Mouse (Mus musculus): Measurements from ENCODE around the gene Lpin1.

Lpin1 gene

GRCm38 (mm10) chr12:16610936-16611335, at the start of gene Lpin1:
Lpin1 (minus strand) TSS chr12:16610966.
- DNase-seq (ENCODE audit: low spot score), result no peak

- DNase-seq (ENCODE audit: low spot score), result no peak
Measured at GRCm38 (mm10) chr12:16656906-16657875, 46.4 kb upstream of the Lpin1 start.

- no peak for DNase-seq (ENCODE audit: low spot score)
Measured at GRCm38 (mm10) chr12:16655604-16656003, 44.8 kb upstream of the Lpin1 start.

- no peak for DNase-seq (ENCODE audit: low spot score)
Measured at GRCm38 (mm10) chr12:16653332-16654093, 42.7 kb upstream of the Lpin1 start, which contains the start of gene Ntsr2. Ntsr2 (plus strand) TSS chr12:16653382.

GRCm38 (mm10) chr12:16649819-16650218, 39.1 kb upstream of the Lpin1 start:
- no peak for DNase-seq (ENCODE audit: low spot score)

- no peak for DNase-seq (ENCODE audit: low spot score)
Measured at GRCm38 (mm10) chr12:16648273-16648672, 37.5 kb upstream of the Lpin1 start.

GRCm38 (mm10) chr12:16646780-16647409, 36.1 kb upstream of the Lpin1 start:
- DNase-seq (ENCODE audit: low spot score), result no peak

GRCm38 (mm10) chr12:16644698-16645097, 33.9 kb upstream of the Lpin1 start:
- no peak for DNase-seq (ENCODE audit: low spot score)

- DNase-seq (ENCODE audit: low spot score), result no peak
Measured at GRCm38 (mm10) chr12:16643508-16644345, 33.0 kb upstream of the Lpin1 start.

GRCm38 (mm10) chr12:16642000-16642399, 31.2 kb upstream of the Lpin1 start:
- no peak for DNase-seq (ENCODE audit: low spot score)

GRCm38 (mm10) chr12:16640075-16640474, 29.3 kb upstream of the Lpin1 start:
- DNase-seq (ENCODE audit: low spot score), result no peak

- no peak for DNase-seq (ENCODE audit: low spot score)
Measured at GRCm38 (mm10) chr12:16639078-16639771, 28.5 kb upstream of the Lpin1 start.

- no peak for DNase-seq (ENCODE audit: low spot score)
Measured at GRCm38 (mm10) chr12:16635816-16636215, 25.1 kb upstream of the Lpin1 start.

GRCm38 (mm10) chr12:16634075-16634813, 23.5 kb upstream of the Lpin1 start:
- peak; percentile 25 for DNase-seq (ENCODE audit: low spot score)

- DNase-seq (ENCODE audit: low spot score), result no peak
Measured at GRCm38 (mm10) chr12:16633235-16633634, 22.5 kb upstream of the Lpin1 start.

GRCm38 (mm10) chr12:16631423-16631822, 20.7 kb upstream of the Lpin1 start:
- no peak for DNase-seq (ENCODE audit: low spot score)

GRCm38 (mm10) chr12:16630866-16631185, 20.1 kb upstream of the Lpin1 start:
- DNase-seq (ENCODE audit: low spot score), result no peak

GRCm38 (mm10) chr12:16630152-16630865, 19.5 kb upstream of the Lpin1 start:
- no peak for DNase-seq (ENCODE audit: low spot score)

GRCm38 (mm10) chr12:16620230-16620629, 9.5 kb upstream of the Lpin1 start:
- DNase-seq (ENCODE audit: low spot score), result no peak

GRCm38 (mm10) chr12:16619453-16619852, 8.7 kb upstream of the Lpin1 start:
- DNase-seq (ENCODE audit: low spot score), result no peak

Data from T-cell, adult 2 months (primary cell).